Mouse (Mus musculus): Measurements from ENCODE around the gene Top3a. TPM values are rescaled to one million over a fixed set of nuclear protein-coding genes. Genes with fewer than 3 reads are reported as not detected.

Gene Top3a
- polyA plus RNA-seq, 1 experiment from 2014 or later: 17.2 TPM

DNA sequence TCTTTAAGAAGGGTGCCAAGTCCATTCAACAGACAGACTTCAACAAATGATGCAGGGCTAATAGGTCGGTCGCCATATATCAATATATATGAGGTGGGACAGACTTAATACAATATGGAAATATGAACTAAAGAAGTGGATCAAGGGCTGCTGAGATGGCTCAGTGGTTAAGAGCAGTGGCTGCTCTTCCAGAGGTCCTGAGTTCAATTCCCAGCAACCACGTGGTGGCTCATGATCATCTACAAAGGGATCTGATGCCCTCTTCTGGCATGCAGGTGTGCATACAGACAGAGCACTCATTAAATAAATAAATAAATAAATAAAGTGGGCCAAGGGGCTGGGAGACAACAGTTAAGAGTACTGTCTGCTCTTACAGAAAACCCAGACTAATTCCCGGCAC is 5.0 kb downstream of the Top3a start:
- Histone ChIP-seq H3K9me3 (no peaks in the 10 kb centered on the region), H3K4me1 (peaks cover 24% of the 10 kb centered on the region), H3K27ac (no peak overlapping the region), H3K27me3 (no peaks in the 10 kb centered on the region), H3K9ac (no peak overlapping the region), H3K36me3 (no peaks in the 10 kb centered on the region), H3K4me2 (no peak overlapping the region), H3K4me3 (no peak overlapping the region)
- ATAC-seq (ENCODE audit: borderline replicate concordance, extremely low read depth, low FRiP score, low TSS enrichment): no peak
- 76% methylated on average over 4 of the region's 4 CpGs for WGBS

DNA sequence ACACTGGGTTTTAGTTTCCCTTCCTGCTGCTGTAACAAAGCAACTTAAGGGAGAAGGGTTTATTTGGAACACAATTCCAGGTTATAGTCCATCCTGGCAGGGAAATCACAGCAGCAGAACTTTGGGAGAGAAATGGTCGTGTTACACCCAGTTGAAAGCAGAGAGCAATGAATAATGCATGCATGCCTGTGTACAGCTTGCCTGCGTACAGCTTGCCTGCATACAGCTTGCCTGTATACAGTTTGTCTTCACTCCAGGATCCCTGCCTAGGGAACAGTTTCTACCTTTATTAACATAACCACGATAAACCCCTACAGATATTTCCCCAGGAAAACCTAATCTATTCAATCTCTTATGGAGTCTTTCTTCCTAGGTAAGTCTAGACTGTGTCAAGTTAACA is 6.4 kb downstream of the Top3a start:
- no peaks in the 10 kb centered on the region for H3K9me3 ChIP-seq
- no peak overlapping the region for H3K4me3 ChIP-seq
- H3K27ac ChIP-seq: no peak overlapping the region
- H3K27me3 ChIP-seq: no peaks in the 10 kb centered on the region
- ATAC-seq (ENCODE audit: borderline replicate concordance, extremely low read depth, low FRiP score, low TSS enrichment): no peak
- H3K4me1 ChIP-seq: peaks cover 19% of the 10 kb centered on the region
- no peak overlapping the region for H3K4me2 ChIP-seq
- no peaks in the 10 kb centered on the region for H3K36me3 ChIP-seq
- WGBS: 87% methylated on average over 3 of the region's 3 CpGs
- no peak overlapping the region for H3K9ac ChIP-seq

DNA sequence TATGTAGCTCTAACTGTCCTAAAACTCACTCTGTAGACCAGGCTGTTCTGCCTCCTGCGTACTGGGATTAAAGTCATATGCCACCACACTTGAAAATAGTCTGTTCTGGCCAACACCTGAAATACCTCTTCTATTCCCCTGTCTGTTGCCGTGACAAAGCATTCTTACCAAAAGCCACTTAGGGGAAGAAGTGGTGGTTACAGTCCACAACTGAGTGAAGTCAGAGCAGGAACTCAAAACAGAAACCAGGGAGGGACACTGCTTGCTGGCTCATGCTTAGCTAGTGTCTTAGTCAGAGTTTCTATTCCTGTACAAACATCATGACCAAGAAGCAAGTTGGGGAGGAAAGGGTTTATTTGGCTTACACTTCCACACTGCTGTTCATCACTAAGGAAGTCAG is 7.8 kb downstream of the Top3a start:
- WGBS: 83% methylated on average over 2 of the region's 2 CpGs
- Histone ChIP-seq H3K4me1 (peaks cover 6% of the 10 kb centered on the region), H3K27me3 (no peaks in the 10 kb centered on the region), H3K9ac (no peak overlapping the region), H3K9me3 (no peaks in the 10 kb centered on the region), H3K4me2 (no peak overlapping the region), H3K36me3 (peaks cover 4% of the 10 kb centered on the region; the same call in 1 of the 2 replicates), H3K27ac (no peak overlapping the region), H3K4me3 (no peak overlapping the region)
- ATAC-seq (ENCODE audit: borderline replicate concordance, extremely low read depth, low FRiP score, low TSS enrichment): no peak

DNA sequence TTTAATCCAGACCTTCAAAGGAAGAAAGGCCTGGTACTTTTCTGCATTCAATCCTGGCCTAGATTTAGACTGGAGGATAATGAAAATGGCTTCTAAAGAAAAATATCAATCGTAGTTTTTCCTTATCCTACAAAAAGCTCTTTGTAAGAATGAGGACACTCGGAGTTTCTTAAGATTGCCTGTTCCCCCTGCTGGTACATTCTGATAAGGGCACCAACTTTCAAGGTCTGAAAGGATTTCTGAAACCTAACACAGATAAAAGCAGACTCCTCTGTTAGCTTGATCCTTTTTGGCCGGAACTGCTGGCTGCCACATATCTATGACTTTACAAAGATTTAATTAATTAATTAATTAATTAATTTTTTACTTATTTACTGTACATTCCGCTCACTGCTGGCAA is 10.2 kb downstream of the Top3a start:
- Histone ChIP-seq H3K4me3 (no peak overlapping the region), H3K27me3 (no peaks in the 10 kb centered on the region), H3K4me1 (no peaks in the 10 kb centered on the region), H3K27ac (no peak overlapping the region), H3K4me2 (no peak overlapping the region), H3K9ac (no peak overlapping the region), H3K9me3 (no peaks in the 10 kb centered on the region), H3K36me3 (peaks cover 4% of the 10 kb centered on the region; the same call in 1 of the 2 replicates)
- no peak for ATAC-seq (ENCODE audit: borderline replicate concordance, extremely low read depth, low FRiP score, low TSS enrichment)
- 83% methylated on average over 4 of the region's 4 CpGs for WGBS

DNA sequence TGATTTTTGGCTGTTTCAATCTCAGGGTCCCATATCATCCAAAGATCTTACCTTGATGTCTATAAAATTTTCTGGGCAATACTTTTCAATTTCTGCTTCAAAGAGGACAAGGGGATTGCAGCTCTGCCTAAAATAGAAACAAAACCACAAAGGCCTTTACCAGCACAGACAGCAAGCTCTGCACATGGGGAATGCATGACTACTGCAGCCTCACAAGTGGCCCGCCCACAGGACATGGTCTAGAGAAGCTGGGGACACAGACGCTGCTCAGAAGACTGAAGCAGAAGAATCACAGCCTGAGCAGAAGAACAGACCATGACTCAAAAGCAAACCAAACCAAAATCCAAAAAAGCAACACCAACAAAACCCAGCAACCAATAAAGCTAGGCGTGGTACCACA is 15.5 kb downstream of the Top3a start:
- 90% methylated on average over 3 of the region's 3 CpGs for WGBS
- Histone ChIP-seq H3K4me3 (no peak overlapping the region), H3K9me3 (no peaks in the 10 kb centered on the region), H3K4me2 (no peak overlapping the region), H3K36me3 (peaks cover 28% of the 10 kb centered on the region), H3K4me1 (no peaks in the 10 kb centered on the region), H3K9ac (no peak overlapping the region), H3K27me3 (no peaks in the 10 kb centered on the region), H3K27ac (no peak overlapping the region)
- no peak for ATAC-seq (ENCODE audit: borderline replicate concordance, extremely low read depth, low FRiP score, low TSS enrichment)

DNA sequence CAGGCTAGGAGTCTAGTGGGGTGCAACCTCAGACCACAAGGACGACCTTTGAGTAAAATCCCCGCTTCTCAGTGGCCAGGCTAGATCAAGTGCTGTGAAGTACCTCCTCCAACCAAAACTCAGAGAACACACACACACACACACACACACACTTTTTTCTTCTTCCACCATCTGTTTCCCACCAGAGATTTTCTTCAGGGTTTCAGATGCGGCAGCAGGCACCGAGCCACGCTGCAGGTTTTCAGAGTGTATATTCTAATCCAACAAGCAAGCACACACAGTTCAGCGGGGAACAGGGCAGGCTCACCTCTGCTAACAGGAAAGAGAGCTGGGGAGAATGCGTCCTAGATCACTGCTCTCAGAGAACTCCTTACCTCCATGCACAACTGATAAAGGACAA is 21.6 kb downstream of the Top3a start:
- H3K36me3 ChIP-seq: peaks cover 59% of the 10 kb centered on the region
- no peak overlapping the region for H3K4me3 ChIP-seq
- no peaks in the 10 kb centered on the region for H3K4me1 ChIP-seq
- no peak overlapping the region for H3K9ac ChIP-seq
- WGBS: 84% methylated on average over 7 of the region's 7 CpGs
- H3K9me3 ChIP-seq: no peaks in the 10 kb centered on the region
- H3K27ac ChIP-seq: no peak overlapping the region
- H3K4me2 ChIP-seq: no peak overlapping the region
- no peak for ATAC-seq (ENCODE audit: borderline replicate concordance, extremely low read depth, low FRiP score, low TSS enrichment)
- H3K27me3 ChIP-seq: no peaks in the 10 kb centered on the region

DNA sequence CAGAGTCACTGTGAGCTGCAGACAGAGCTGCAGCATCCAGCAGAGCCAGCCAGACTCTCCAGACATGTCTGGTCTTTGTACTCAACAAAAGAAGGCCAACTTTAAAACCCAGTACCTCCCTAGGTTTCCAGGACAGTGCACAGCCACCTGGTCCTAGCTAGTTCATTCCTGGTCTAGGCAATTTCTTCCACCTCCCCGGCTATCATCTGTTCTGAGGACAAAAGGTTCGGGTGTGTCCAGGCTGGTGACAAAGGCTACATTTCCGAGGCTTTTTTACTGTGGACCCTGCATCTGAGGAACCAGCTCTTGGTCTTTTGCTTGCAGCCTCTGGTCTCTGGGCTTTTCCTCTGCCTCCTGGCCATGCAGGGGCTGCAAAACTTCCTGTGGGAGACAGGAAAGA is 36.8 kb downstream of the Top3a start:
- no peak overlapping the region for H3K4me2 ChIP-seq
- H3K4me3 ChIP-seq: no peak overlapping the region
- no peaks in the 10 kb centered on the region for H3K4me1 ChIP-seq
- no peaks in the 10 kb centered on the region for H3K9me3 ChIP-seq
- ATAC-seq (ENCODE audit: borderline replicate concordance, extremely low read depth, low FRiP score, low TSS enrichment): no peak
- peaks cover 52% of the 10 kb centered on the region for H3K36me3 ChIP-seq
- no peaks in the 10 kb centered on the region for H3K27me3 ChIP-seq
- H3K27ac ChIP-seq: no peak overlapping the region
- WGBS: 77% methylated on average over 3 of the region's 3 CpGs
- H3K9ac ChIP-seq: no peak overlapping the region

DNA sequence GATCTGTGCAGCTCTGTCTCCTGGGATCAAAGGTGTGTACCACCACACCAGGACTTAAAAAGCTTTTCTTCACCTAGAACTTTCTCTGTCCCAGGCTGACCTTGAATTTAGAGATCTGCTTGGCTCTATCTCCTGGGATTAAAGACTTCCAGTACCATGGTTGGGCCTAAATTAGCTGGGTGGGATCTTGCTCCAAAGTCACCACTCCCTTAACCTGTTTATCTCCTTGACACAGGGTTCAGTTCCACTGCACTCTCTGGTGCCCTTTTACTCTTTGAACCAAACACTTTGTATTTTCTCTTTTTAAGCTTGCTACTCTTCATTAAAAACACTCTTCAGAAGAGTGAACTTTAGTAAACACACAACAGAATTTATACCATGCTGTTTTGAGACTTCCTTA is 39.7 kb downstream of the Top3a start:
- Histone ChIP-seq H3K4me1 (no peaks in the 10 kb centered on the region), H3K9ac (no peak overlapping the region), H3K9me3 (no peaks in the 10 kb centered on the region), H3K27ac (no peak overlapping the region), H3K4me2 (no peak overlapping the region), H3K4me3 (no peak overlapping the region), H3K36me3 (peaks cover 35% of the 10 kb centered on the region), H3K27me3 (no peaks in the 10 kb centered on the region)
- no peak for ATAC-seq (ENCODE audit: borderline replicate concordance, extremely low read depth, low FRiP score, low TSS enrichment)

DNA sequence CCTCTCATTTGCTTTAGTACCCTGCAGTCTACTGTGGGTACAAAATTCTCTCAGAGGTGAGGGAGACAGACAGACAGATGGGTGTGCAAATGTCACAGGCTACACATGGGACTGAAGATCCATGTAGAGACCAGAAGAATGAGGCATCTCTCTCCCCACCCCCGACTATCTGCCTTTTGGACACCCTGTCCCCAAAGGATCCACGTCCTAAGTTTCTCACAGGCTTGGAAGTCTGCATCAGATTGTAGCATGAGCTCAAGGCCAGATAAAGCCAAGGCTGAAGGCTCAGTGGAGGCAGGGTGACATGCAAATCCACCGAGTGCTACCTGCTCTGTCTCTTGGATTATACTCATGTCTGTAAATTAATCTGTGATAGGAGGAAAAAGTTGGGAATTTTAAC is 40.7 kb downstream of the Top3a start:
- H3K4me3 ChIP-seq: no peak overlapping the region
- ATAC-seq (ENCODE audit: borderline replicate concordance, extremely low read depth, low FRiP score, low TSS enrichment): no peak
- no peaks in the 10 kb centered on the region for H3K9me3 ChIP-seq
- H3K4me1 ChIP-seq: no peaks in the 10 kb centered on the region
- H3K36me3 ChIP-seq: peaks cover 27% of the 10 kb centered on the region
- H3K27me3 ChIP-seq: no peaks in the 10 kb centered on the region
- whole genome bisulfite sequencing: 79% methylated on average over 3 of the region's 3 CpGs
- H3K4me2 ChIP-seq: no peak overlapping the region
- no peak overlapping the region for H3K27ac ChIP-seq
- H3K9ac ChIP-seq: no peak overlapping the region

DNA sequence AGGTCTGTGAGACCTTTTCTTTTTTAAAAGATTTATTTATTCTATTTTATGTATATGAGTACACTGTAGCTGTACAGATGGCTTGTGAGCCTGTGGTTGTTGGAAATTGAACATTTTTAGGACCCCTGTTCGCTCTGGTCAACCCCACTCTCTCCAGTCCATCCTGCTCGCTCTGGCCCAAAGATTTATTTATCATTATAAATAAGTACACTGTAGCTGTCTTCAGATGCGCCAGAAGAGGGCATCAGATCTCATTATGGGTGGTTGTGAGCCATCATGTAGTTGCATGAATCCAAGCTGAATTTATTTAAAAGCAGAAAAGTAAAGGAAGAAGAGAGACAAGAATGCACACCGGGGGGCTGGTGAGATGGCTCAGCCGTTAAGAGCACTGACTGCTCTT is 42.0 kb downstream of the Top3a start:
- no peak overlapping the region for H3K4me2 ChIP-seq
- H3K4me1 ChIP-seq: no peaks in the 10 kb centered on the region
- H3K4me3 ChIP-seq: no peak overlapping the region
- no peak for ATAC-seq (ENCODE audit: borderline replicate concordance, extremely low read depth, low FRiP score, low TSS enrichment)
- no peak overlapping the region for H3K9ac ChIP-seq
- no peaks in the 10 kb centered on the region for H3K9me3 ChIP-seq
- 65% methylated on average over 5 of the region's 5 CpGs for WGBS
- H3K36me3 ChIP-seq: peaks cover 18% of the 10 kb centered on the region
- H3K27ac ChIP-seq: no peak overlapping the region
- no peaks in the 10 kb centered on the region for H3K27me3 ChIP-seq

DNA sequence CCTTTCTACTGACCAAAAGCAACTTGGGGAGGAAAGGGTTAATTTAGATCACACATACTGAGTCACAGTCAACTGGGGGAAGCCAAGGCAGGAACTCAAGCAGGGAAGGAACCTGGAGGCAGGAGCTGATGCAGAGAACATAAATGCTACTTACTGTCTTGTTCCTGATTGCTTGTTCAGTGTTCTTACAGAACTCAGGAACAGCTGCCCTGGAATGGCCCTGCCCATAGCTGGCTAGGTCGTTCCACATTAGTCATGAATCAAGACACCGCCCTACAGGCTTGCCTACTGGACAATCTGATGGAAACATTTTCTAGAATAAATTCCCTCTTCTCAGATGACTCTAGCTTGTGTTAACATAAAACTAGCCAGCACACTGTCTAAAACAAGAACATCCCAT is 43.0 kb downstream of the Top3a start:
- Histone ChIP-seq H3K27me3 (no peaks in the 10 kb centered on the region), H3K4me1 (peaks cover 5% of the 10 kb centered on the region), H3K9ac (no peak overlapping the region), H3K4me2 (no peak overlapping the region), H3K36me3 (peaks cover 14% of the 10 kb centered on the region; the same call in 1 of the 2 replicates), H3K27ac (no peak overlapping the region), H3K9me3 (no peaks in the 10 kb centered on the region), H3K4me3 (no peak overlapping the region)
- WGBS: 68% methylated on average over 2 of the region's 2 CpGs
- ATAC-seq (ENCODE audit: borderline replicate concordance, extremely low read depth, low FRiP score, low TSS enrichment): no peak

DNA sequence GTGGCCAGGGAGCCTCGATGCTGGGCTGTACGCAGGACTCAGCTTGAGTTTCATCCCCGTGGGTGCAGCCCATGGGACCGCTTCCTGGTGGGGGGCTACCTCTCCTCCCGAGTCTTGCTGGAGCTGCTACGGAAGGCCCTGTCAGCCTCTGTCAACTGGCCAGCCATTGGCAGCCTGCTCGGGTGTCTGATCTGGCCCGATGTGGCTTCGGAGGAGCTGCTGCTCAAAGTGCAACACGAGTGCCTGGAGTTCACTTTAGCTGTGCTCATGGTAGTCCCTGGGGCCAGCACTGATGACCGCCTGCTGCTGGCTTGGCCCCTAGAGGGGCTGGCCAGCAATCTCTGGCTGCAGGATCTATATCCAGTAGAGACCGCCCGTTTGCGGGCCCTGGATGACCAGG is 45.9 kb downstream of the Top3a start:
- no peak overlapping the region for H3K9ac ChIP-seq
- H3K4me1 ChIP-seq: peaks cover 26% of the 10 kb centered on the region
- H3K27me3 ChIP-seq: no peaks in the 10 kb centered on the region
- no peak for ATAC-seq (ENCODE audit: borderline replicate concordance, extremely low read depth, low FRiP score, low TSS enrichment)
- H3K27ac ChIP-seq: no peak overlapping the region
- H3K9me3 ChIP-seq: no peaks in the 10 kb centered on the region
- no peak overlapping the region for H3K4me2 ChIP-seq
- peaks cover 8% of the 10 kb centered on the region; the same call in 1 of the 2 replicates for H3K36me3 ChIP-seq
- no peak overlapping the region for H3K4me3 ChIP-seq
- 90% methylated on average over 14 of the region's 14 CpGs for WGBS

DNA sequence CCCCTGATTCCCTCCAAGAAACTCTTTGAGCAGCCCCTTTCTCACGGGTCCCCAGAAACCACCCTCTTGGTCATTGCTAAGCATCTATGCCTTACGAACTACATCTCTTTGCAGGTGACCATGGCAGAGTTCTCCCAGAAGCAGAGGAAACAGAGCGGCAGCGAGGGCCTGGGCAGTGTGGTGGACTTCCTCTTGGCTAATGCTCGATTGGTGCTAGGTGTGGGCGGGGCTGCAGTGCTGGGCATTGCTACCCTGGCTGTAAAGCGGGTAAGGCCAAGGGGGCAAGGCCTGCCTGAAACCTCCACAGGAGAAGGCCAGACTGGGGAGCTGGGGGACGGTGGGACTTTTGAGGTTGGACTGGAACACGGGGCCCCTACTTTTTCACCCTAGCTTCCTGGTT is 47.0 kb downstream of the Top3a start:
- H3K27me3 ChIP-seq: no peaks in the 10 kb centered on the region
- no peak overlapping the region for H3K9ac ChIP-seq
- no peak for ATAC-seq (ENCODE audit: borderline replicate concordance, extremely low read depth, low FRiP score, low TSS enrichment)
- peaks cover 8% of the 10 kb centered on the region; the same call in 1 of the 2 replicates for H3K36me3 ChIP-seq
- no peak overlapping the region for H3K27ac ChIP-seq
- H3K4me2 ChIP-seq: no peak overlapping the region
- WGBS: 76% methylated on average over 9 of the region's 9 CpGs
- peaks cover 31% of the 10 kb centered on the region for H3K4me1 ChIP-seq
- H3K4me3 ChIP-seq: no peak overlapping the region
- no peaks in the 10 kb centered on the region for H3K9me3 ChIP-seq

Measured in lung, embryonic 15.5 days (tissue).